Mouse (Mus musculus) brain, embryonic 14.5 days (tissue): Measurements from ENCODE around the gene Ube2e2.

Experiments
- CTCF ChIP-seq: fragments of 200-500 bp; IDR thresholded peaks from 2 replicates; pipeline ENCODE4 v1.5.1; 2012; ENCODE audit warnings: inconsistent platforms, mild to moderate bottlenecking, moderate library complexity, borderline replicate concordance; ENCODE audit not compliant: insufficient read depth, insufficient read length; ENCODE audit errors: extremely low read depth
- POLR2A ChIP-seq: fragments of 200-500 bp; IDR thresholded peaks from 2 replicates; pipeline ENCODE4 v1.6.1; 2012; ENCODE audit warnings: mild to moderate bottlenecking, inconsistent platforms, borderline replicate concordance; ENCODE audit not compliant: poor library complexity, insufficient read depth, insufficient read length, severe bottlenecking; ENCODE audit errors: extremely low read depth

- TF ChIP-seq CTCF (no peak), POLR2A (no peak)
Observed at GRCm38 (mm10) chr14:18530899-18531298, 363.2 kb downstream of the Ube2e2 start.
